Mouse (Mus musculus) CD4-positive helper T cell, adult 2 months (primary cell): Measurements from ENCODE around the gene Meiob.

ENCODE experiments used
- DNase-seq: peaks from one replicate; pipeline ENCODE4 v3.0.0-alpha.2; 2012; ENCODE audit warnings: low read depth, missing footprints, low spot score

The Meiob gene

DNA sequence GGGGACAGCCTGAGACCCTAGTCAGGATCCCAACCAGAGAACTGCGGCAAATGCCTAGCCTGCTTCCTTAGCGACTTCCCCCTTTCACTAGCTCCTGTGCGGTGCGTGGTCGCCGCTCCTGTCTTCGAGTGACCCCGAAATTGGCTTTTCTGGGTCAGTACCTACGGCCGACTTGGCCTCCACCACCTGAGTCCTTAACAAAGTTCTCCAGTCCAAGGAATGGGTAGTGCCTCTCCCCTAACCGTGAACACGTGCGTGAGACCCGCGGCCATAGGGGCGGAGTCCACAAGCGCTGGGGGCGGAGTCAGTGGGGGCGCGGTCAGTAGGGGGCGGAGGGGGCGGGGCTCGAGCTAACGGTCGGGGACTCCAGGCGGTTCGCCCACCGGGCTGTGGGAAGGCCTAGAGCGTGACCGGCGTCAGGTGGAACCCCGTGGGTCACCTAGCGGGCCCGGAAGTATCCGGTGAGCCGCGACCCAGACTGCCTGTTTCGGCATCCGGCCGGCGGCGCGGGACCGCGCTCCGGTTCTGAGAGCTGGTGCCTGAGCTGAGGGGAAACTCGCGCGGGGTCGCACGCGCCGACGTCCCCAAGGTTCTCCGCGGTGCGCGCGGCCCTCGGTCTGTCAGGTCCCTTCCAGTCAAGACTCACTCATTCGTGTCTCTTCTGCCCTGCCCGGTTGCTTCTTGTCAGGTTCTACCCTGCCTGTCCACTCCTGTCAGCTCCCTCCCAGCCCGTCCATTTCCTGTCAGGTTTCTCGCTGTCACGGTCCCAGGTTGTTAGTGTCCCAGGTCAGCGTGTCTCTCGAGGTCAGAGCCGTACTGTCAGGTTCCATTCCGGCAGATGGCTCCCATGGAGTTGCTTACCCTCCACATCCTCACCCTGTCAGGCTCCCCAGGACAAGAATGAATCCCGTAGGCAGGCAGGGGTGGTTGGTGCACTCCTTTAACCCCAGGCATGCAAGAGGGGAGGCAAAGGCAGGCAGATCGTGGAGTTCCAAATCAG is at the start of gene Meiob:
Meiob (plus strand) TSS at position 338 of the 1,000 bp plus-strand sequence.
- peak; percentile 69 for DNase-seq

DNA sequence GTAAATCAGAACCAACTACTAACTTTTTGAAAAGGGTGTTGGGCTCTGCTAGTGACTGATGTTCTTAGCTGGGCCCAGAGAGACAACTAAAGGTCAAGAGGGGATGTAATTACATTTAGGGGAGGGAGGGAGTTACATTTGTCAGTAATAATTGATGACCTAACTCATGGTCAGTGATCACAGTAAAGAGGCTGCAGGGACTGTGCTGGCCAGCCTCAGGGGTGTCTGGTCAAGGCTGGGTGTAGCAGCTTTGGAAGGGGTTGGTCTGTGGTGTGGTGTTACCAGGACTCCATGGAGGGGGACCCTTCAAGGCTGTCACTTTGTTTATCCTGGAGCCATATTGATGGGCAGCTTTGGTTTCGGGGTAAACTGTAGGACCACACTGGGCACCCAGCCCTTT is 46.7 kb upstream of the Meiob start:
- DNase-seq: no peak

DNA sequence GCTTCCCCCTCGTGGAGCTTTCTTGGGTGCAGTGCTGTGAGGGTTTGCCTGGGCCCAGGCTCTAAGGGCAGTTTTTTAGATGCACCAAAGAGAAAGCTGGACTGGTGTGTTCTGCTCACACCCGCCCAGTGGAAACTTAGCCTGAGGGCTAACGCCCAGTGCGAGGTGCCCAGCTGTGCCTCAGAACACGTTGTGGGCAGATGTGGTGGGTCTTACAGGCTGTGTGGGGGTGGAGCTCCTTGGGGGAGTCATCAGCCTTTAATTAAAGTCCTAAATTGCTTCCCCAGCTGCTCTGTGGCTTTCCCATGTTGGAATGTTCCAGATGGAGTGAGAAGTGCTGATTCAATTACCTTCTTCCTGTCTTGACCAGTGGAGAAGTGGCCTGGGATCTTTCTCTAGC is 43.0 kb upstream of the Meiob start:
- no peak for DNase-seq

DNA sequence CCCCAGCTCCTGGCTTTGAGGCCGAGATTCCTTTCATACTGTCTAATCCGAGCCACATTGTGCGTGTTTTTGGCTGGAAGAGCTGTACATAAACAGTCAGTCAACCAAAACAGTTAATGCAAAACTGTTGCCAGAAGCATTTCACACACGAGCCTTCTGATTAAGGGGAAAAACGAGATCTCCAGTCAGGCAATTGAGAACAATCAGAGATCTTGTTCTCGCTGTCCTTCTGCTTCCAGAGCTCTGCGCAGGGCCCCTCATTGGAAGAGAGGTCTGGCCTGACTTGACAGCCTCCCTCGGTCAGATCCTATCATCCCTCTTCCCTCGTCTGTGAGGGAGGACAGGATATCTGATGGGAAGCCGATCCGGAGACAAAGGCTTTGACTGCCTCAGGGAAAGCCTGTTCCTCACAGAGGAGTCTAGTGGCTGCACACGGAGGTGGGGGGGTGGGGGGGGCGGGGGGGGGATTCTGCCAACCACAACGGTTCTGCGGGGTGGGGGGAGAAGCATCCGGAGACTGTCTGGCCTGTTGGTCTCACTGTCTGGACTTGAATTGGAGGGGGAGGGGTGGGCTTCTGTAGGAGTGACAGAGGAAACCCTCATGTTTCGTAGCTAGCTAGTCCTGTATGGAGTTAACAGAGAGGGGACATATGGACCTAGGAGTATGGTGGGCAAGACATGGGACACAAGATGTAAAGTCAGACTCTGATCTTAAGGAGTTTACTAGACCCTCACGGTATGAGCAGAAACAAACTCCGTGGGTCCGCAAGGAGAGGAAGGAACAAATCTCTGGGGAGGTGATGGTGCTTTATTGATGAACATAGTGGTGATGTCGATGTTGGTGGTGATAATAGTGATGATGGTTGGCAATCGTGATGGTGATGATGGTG is 38.8 kb upstream of the Meiob start:
- DNase-seq: no peak

DNA sequence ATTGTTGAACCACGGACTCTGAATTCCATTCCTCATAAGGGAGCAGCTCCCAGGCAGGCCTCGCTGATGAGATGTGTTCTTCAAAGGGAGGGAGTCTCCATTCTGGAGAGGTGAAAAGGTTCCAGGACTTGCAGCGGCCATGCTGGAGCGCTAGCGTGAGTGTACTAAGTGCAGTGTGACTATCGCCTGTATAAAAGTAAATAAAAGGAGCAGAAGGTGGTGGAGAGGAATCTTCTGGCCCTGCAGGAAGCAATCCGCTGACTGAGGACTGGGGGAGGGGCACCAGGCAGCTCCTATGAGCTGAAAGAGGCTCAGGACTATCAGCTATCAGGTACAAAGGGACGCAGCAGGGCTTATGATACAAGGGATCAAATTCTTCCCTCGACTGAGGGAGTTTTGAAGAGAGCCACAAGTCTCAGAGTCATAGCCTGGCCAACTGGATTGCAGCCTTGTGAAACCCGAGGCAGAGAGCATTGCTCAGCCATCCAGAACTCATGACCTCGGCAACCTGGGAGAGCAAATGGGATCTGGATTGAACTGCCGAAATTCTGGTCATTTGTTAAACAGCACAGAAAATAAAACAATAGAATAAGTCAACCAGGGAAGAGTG is 37.7 kb upstream of the Meiob start:
- no peak for DNase-seq

- no peak for DNase-seq
These were observed 34.9 kb upstream of the Meiob start for GRCm38 (mm10) chr17:24769146-24769545.

DNA sequence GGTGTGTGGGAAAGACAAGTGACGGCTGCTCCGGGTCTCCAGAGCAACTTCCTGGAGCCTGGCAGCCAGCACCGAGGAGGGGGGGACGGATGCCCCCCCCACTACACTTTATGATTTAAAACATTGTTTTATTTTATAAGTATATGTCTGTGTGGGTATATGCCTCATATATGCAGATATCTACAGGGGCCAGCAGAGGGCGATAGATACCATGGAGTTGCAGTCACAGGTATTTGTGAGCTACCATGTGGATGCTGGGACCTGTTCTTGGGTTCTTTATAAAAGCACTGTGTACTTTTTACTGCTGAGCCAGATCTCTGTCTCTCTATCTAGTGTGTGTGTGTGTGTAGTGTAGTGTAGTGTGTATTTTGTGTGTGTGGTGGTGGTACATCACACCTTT is 30.8 kb upstream of the Meiob start:
- DNase-seq: no peak

- DNase-seq: no peak
These were observed 28.9 kb upstream of the Meiob start for GRCm38 (mm10) chr17:24775173-24775572.

DNA sequence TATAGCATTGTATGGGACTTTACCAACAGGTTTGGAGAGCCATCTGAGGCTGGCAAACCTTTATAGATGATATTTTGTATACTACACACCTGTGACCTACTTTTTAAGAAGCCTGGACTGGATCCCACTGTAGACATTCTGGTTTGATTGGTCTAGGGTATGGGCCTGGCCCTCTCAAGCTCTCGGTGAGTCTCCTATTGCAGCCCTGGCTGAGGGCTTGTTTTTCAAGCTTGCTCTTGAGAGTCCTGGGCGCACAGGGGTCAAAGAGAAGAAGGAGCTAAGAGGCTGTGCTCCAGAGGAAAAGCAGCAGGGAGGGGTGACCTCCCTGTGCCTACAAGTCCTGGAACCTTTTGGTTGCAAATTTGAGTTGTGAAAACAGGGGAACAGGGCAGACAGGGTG is 27.0 kb upstream of the Meiob start:
- DNase-seq: no peak

GRCm38 (mm10) chr17:24780821-24781220 is 23.3 kb upstream of the Meiob start:
- DNase-seq: no peak

DNA sequence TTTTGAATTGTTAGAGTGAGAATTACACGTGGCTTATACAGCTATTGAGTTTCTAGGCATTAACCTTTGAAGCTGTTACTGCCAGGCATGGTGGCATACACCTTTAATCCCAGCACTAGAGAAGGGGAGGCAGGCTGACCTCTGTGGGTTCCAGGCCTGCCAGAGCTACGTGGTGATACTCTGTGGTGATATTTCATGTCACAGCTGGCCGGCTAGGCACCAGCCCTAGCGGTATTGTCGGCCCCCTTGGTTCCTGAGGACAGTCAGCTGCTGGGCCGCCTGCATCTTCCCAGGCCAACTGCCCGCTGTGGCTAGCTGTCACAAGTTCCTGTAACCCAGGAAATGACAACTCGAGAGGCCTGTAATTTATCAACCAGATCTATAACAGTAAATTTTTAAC is 11.9 kb upstream of the Meiob start:
- no peak for DNase-seq

- no peak for DNase-seq
These were observed 9.3 kb upstream of the Meiob start for GRCm38 (mm10) chr17:24794791-24795190.

DNA sequence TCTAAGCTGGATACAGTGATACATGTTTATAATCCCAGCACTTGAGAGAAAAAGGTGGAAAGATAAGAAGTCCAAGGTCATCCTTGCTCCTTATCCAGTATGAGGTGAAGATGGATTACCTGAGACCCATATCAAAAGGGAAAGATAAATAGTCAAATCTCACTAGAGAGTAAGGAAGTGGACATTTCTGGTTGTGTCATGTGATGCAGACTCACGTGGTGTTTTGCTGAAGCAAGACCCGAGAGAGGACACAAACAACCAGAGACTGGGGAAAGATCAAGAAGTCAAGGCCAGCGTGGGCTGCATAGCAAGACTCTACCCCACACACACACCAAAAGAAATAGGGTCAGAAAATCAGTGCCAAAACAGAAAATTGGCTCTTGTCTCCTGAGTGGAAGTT is 7.1 kb upstream of the Meiob start:
- no peak for DNase-seq

- no peak for DNase-seq
These were observed 5.9 kb upstream of the Meiob start for GRCm38 (mm10) chr17:24798229-24798628.

DNA sequence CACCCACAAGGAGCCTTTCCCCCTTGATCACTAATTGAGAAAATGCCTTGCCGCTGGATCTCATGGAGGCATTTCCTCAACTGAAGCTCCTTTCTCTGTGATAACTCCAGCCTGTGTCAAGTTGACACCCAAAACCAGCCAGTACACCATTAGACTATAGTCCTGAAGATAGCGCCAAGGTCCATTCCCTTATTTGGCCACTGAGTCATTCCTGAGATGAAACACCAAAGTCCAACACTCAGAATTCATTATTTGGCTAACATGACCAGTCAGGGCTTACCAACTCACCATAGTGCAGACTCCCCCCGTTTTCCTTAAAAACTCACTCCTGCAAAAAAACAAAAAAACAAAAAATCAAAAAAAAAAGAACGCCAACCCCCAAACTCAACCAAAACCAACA is 4.6 kb upstream of the Meiob start:
- DNase-seq: no peak

GRCm38 (mm10) chr17:24800524-24800923 is 3.6 kb upstream of the Meiob start:
- no peak for DNase-seq

DNA sequence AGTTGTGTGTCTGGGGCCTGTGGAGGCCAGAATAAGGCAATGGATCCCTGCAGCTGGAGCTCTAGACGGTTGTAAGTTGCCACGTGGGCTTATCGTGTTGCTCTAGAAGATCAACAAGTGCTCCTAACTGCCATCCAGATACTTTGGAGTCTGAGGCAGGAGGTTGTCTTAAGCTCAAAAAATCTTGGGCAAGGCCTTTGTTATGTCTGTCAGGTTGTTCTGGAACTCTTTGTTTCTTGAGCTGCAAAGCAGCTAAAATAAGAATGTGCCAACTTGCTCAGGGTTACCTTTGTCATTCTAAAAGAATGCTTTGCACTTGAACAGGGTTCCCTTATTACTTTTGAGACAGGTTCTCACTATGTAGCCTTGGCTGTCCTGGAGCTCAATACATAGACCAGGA is 7.1 kb downstream of the Meiob start:
- no peak for DNase-seq

DNA sequence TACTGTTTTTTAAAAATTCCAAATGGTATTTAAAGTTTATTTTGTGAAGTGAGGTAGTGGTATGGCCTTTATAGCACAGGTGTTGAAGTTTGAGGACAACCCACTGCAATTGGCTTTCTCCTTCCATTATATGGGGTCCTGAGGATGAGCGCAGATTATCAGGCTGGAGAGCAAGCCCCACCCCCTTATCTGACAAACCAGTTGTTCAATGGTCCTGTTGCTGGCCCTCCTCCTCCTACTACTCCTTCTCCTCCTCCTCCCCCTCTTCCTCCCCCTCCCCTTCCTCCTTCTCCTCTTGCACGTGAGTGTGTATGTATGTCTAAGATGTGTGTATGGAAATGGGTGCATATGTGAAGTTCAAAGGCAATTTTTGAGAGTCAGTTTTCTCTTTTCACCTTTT is 8.1 kb downstream of the Meiob start:
- no peak for DNase-seq

GRCm38 (mm10) chr17:24815256-24815655 is 11.2 kb downstream of the Meiob start:
- DNase-seq: no peak

GRCm38 (mm10) chr17:24817503-24817902 is 13.4 kb downstream of the Meiob start:
- DNase-seq: no peak

DNA sequence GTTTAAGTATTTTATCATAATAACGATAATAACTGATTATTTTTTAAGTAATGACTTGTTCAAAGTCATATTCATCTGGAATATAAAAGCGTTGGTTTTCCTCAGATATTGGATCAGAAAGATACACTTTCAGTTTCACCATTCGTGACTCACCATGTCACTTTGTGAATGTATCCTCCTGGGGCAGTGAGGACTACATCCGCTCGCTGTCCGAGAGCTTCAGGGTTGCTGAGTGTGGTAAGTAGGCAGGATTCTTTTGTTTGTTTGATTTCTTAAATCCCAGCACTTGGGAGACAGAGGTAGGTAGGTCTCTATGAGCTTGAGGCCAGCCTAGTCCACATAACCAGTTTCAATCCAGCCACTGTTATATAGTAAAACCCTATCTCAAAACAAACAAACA is 14.1 kb downstream of the Meiob start:
- no peak for DNase-seq

- DNase-seq: no peak
These were observed 15.4 kb downstream of the Meiob start for GRCm38 (mm10) chr17:24819469-24819868.
